In genomic region chr11:59155900-59156299, GRCm38 (mm10) we compare ENCODE assay signal across 29 mouse cellular contexts. TPM values are rescaled to one million over a fixed set of nuclear protein-coding genes. Genes with fewer than 3 reads are reported as not detected.
"Had no signal": no experiment of that assay in that cellular context is flagged by ENCODE, and none has a peak within 500 bp of the region (broad histone marks: within the 10 kb centered on the region; RNA-seq: fewer than 3 reads in every experiment).

No protein-coding gene starts in this region.

- H3K9ac ChIP-seq: embryonic facial prominence, embryonic 12.5 days; embryonic facial prominence, embryonic 13.5 days; embryonic facial prominence, embryonic 15.5 days; forebrain, embryonic 12.5 days; forebrain, embryonic 13.5 days; forebrain, embryonic 15.5 days; forebrain, postnatal 0 days had no signal

- H3K27me3 ChIP-seq: embryonic facial prominence, embryonic 12.5 days; embryonic facial prominence, embryonic 13.5 days; embryonic facial prominence, embryonic 15.5 days; forebrain, embryonic 12.5 days; forebrain, embryonic 13.5 days; forebrain, embryonic 15.5 days had no signal

- H3K4me3 ChIP-seq: embryonic facial prominence, embryonic 10.5 days; embryonic facial prominence, embryonic 12.5 days; embryonic facial prominence, embryonic 13.5 days; embryonic facial prominence, embryonic 15.5 days; erythroblast, embryonic 14.5 days; forebrain, embryonic 10.5 days; forebrain, embryonic 12.5 days; forebrain, embryonic 13.5 days; forebrain, embryonic 15.5 days; gastrocnemius, adult 2 months; heart, adult 2 months had no signal

- H3K27ac ChIP-seq: embryonic facial prominence, embryonic 10.5 days; embryonic facial prominence, embryonic 12.5 days; embryonic facial prominence, embryonic 13.5 days; embryonic facial prominence, embryonic 15.5 days; forebrain, embryonic 10.5 days; forebrain, embryonic 12.5 days; forebrain, embryonic 13.5 days; forebrain, embryonic 15.5 days; gastrocnemius, adult 2 months; heart, adult 2 months had no signal

- H3K9me3 ChIP-seq: embryonic facial prominence, embryonic 10.5 days; embryonic facial prominence, embryonic 12.5 days; embryonic facial prominence, embryonic 13.5 days; embryonic facial prominence, embryonic 15.5 days; forebrain, embryonic 10.5 days; forebrain, embryonic 12.5 days; forebrain, embryonic 13.5 days; forebrain, embryonic 15.5 days had no signal

- H3K4me2 ChIP-seq: embryonic facial prominence, embryonic 12.5 days; embryonic facial prominence, embryonic 13.5 days; embryonic facial prominence, embryonic 15.5 days; forebrain, embryonic 12.5 days; forebrain, embryonic 13.5 days; forebrain, embryonic 15.5 days had no signal

- H3K4me1 ChIP-seq: embryonic facial prominence, embryonic 10.5 days; embryonic facial prominence, embryonic 12.5 days; embryonic facial prominence, embryonic 13.5 days; embryonic facial prominence, embryonic 15.5 days; forebrain, embryonic 10.5 days; forebrain, embryonic 12.5 days; forebrain, embryonic 13.5 days; forebrain, embryonic 15.5 days had no signal

- ATAC-seq: forebrain, embryonic 13.5 days; forebrain, embryonic 14.5 days; forebrain, embryonic 15.5 days; forebrain, embryonic 16.5 days; forebrain, postnatal 0 days had no signal

- DNase-seq: cerebellum, adult 8-10 months; cerebellum, adult 9-10 months; cerebellum, adult 9-11 months; cerebellum, postnatal 14 days; cerebellum, postnatal 25 days; cerebellum, postnatal 36 days; embryo, embryonic 11 days; forebrain, postnatal 0 days; gastrocnemius, postnatal 14 days; gastrocnemius, postnatal 25 days; gastrocnemius, postnatal 36 days; heart, adult 11 months; heart, adult 18-20 months had no signal

RNA-seq across cellular contexts. Expression of gene Obscn, which starts 19.7 kb away (rescaled TPM):
- total RNA-seq: common myeloid progenitor, adult 5-6 weeks; granulocyte monocyte progenitor cell, adult 5-6 weeks had no signal
- polyA plus RNA-seq: forebrain, embryonic 12.5 days had no signal

RNA-seq across cellular contexts. Expression of gene Gjc2, which starts 27.1 kb away (rescaled TPM):
- total RNA-seq: common myeloid progenitor, adult 5-6 weeks; granulocyte monocyte progenitor cell, adult 5-6 weeks had no signal
- polyA plus RNA-seq: embryonic facial prominence, embryonic 11.5 days; forebrain, embryonic 10.5 days; forebrain, embryonic 13.5 days had no signal
